Mouse (Mus musculus) cerebellum, adult 2 months (tissue): ENCODE results near the gene Lhfpl4.

Experiments
- CTCF ChIP-seq: fragments of 200-500 bp; IDR thresholded peaks from 2 replicates; pipeline ENCODE4 v1.5.1; 2011; ENCODE audit warnings: low read depth, mild to moderate bottlenecking, control low read depth, low read length, moderate library complexity, borderline replicate concordance; ENCODE audit not compliant: insufficient read depth
- POLR2A ChIP-seq: fragments of 200-500 bp; IDR thresholded peaks from 2 replicates; pipeline ENCODE4 v1.6.1; 2011; ENCODE audit warnings: low read length, control low read depth, borderline replicate concordance; ENCODE audit not compliant: insufficient read depth

DNA sequence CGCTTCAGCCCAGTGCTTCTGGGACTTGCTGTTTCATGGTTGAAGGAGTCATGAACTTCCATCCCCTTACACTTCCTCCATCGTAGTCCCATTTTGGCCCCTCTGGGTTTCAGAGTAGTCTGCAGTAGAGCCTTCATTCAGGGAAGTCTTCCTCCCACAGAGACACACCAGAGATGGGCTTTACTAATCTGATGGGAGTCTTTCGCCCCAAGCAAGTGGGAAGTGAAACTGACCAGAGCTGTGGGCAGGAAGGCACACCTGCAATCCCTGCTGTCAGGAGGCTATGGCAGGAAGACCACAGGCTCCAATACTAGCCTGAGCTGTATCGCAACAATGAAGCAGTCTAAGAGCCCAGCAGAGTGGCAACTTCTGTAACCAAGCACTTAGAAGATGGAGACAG is 30.6 kb upstream of the Lhfpl4 start:
- no peak for TF ChIP-seq CTCF
- TF ChIP-seq POLR2A = no peak
